Mouse (Mus musculus): Measurements from ENCODE around the gene A330070K13Rik. TPM values are rescaled to one million over a fixed set of nuclear protein-coding genes. Genes with fewer than 3 reads are reported as not detected.

A330070K13Rik gene
- polyA plus RNA-seq, 1 experiment = not detected

DNA sequence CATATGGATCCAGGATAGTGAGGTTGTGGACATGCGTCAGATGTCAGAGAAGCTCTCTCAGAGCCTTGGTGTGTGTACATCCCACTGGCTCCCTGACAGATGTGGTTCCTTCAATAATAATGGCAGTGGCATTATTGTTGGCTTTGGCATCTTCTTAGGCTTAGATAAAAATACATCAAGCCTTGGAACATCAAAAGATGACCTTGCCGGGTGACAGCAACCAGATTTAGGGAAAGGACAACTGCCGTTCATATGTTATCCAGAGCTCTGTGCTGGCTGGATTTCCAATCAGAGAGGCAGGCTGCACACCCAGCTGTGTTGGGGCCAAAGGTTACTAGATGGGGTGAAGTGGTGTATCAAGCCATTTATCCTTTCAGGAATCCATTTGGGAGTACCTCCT, 9.0 kb downstream of the A330070K13Rik start:
- TF ChIP-seq CTCF (IDR thresholded peaks at IDR 0.05; ENCODE audit: insufficient read depth, low read length) = no peak
- no peak for TF ChIP-seq POLR2A (IDR thresholded peaks at IDR 0.05; ENCODE audit: borderline replicate concordance, extremely low read depth, low read depth, low read length)
- DNase-seq = no peak
- WGBS = 89% methylated on average over 3 of the region's 3 CpGs

GRCm38 (mm10) chr5:130369237-130369636, 15.2 kb downstream of the A330070K13Rik start, which contains the start of gene Caln1:
Caln1 (plus strand) TSS chr5:130369455.
- TF ChIP-seq CTCF (IDR thresholded peaks at IDR 0.05; ENCODE audit: insufficient read depth, low read length) (no peak), POLR2A (IDR thresholded peaks at IDR 0.05; ENCODE audit: borderline replicate concordance, extremely low read depth, low read depth, low read length) (no peak)

More for the DNA sequence above, 9.0 kb downstream of the A330070K13Rik start:
- Histone ChIP-seq H3K4me1 (ENCODE audit: control insufficient read depth, insufficient read depth, low read length) (no peaks in the 10 kb centered on the region), H3K4me3 (replicated peaks; ENCODE audit: extremely low read depth, low read depth, low read length) (no peak overlapping the region)

DNA sequence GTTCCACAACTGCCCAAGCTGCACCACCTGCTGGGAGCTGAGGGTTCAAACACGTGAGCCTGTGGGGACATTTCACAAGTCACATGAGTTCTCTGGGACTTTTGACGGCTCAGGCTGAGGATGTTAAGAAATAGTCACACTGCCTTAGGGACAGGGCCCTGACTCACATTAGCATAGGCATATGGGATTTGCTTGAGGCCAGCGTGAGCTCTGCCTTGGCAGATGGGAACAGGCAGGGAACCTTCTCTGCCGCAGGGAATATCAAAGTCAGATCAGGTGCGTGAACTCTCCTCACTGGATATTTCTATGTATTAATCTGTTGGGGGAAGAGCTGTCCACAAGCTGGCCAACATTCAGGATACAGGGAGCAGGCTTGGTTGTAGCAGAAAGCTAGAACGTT, 16.2 kb downstream of the A330070K13Rik start:
- Histone ChIP-seq H3K4me3 (replicated peaks; ENCODE audit: extremely low read depth, low read depth, low read length) (no peak overlapping the region), H3K4me1 (ENCODE audit: control insufficient read depth, insufficient read depth, low read length) (no peaks in the 10 kb centered on the region)
- WGBS = 77% methylated on average over 6 of the region's 6 CpGs
- DNase-seq = no peak
- TF ChIP-seq CTCF (IDR thresholded peaks at IDR 0.05; ENCODE audit: insufficient read depth, low read length) = no peak
- no peak for TF ChIP-seq POLR2A (IDR thresholded peaks at IDR 0.05; ENCODE audit: borderline replicate concordance, extremely low read depth, low read depth, low read length)

More at GRCm38 (mm10) chr5:130369237-130369636, 15.2 kb downstream of the A330070K13Rik start, which contains the start of gene Caln1:
- Histone ChIP-seq H3K4me1 (ENCODE audit: control insufficient read depth, insufficient read depth, low read length) (no peaks in the 10 kb centered on the region), H3K4me3 (replicated peaks; ENCODE audit: extremely low read depth, low read depth, low read length) (no peak within 1 kb of the TSS)
- WGBS = 54% methylated on average over 11 of the region's 11 CpGs
- DNase-seq = no peak

DNA sequence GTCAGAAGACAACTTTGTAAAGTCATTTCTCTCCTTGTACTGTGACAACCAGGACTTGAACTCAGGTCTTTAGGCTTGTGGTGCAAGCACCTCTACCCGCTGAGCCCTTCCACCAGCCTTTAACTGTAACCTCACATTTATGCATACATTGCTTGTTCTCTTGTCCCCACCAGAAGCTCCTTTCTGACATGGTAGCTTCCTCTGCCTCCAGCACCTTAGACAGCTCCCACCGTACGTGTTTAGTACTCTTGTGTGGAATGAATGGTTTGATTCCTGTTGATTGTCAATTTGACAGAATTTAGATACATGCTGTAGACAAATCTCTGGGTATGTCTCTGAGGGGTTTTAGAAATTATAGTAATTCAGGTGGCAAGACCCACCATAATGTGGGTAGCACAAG, 20.7 kb downstream of the A330070K13Rik start:
- H3K4me3 ChIP-seq (replicated peaks; ENCODE audit: extremely low read depth, low read depth, low read length) = no peak overlapping the region
- WGBS = 31% methylated on average over 3 of the region's 3 CpGs
- H3K4me1 ChIP-seq (ENCODE audit: control insufficient read depth, insufficient read depth, low read length) = no peaks in the 10 kb centered on the region
- DNase-seq = no peak
- TF ChIP-seq POLR2A (IDR thresholded peaks at IDR 0.05; ENCODE audit: borderline replicate concordance, extremely low read depth, low read depth, low read length) (no peak), CTCF (IDR thresholded peaks at IDR 0.05; ENCODE audit: insufficient read depth, low read length) (no peak)

DNA sequence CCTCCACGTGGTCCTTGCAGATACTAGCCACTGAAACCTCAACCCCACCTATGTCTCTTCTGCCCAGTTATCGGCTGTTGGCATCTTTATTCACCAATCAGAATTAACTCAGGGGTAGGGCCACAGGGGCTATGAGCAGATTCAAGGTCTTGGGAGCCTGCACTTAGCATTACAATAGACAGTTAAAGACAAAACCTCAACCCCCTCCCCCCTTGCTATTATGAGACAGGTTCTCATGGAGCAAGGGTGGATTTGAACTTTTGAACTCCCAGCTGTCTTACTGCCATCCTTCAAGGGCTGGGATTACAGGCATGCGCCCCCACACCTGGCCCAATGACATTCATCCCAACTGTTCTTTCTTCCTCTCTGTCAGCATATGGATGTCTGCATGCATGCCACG, 21.3 kb downstream of the A330070K13Rik start:
- TF ChIP-seq CTCF (IDR thresholded peaks at IDR 0.05; ENCODE audit: insufficient read depth, low read length) = no peak
- TF ChIP-seq POLR2A (IDR thresholded peaks at IDR 0.05; ENCODE audit: borderline replicate concordance, extremely low read depth, low read depth, low read length) = no peak
- DNase-seq = no peak
- Histone ChIP-seq H3K4me1 (ENCODE audit: control insufficient read depth, insufficient read depth, low read length) (no peaks in the 10 kb centered on the region), H3K4me3 (replicated peaks; ENCODE audit: extremely low read depth, low read depth, low read length) (no peak overlapping the region)
- WGBS = 69% methylated on average over 4 of the region's 4 CpGs

DNA sequence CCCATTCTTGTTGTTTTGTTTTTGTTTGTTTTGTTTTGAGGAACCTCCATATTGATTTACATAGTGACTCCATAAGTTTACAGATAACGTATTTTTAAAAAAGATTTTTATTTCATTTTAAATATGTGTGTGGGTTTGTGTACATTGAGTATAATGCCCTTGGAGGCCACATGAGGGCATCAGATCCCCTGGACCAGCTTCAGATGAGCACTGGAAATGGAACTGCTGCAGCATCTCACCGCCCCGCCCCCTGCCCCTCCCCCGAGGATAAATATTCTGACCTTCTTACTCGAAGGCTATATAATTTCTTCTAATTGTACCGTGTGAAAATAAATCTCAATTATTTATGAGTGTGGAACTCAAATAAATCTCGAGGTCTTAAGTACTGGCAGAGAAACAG, 29.2 kb downstream of the A330070K13Rik start:
- 58% methylated on average over 7 of the region's 7 CpGs for WGBS
- Histone ChIP-seq H3K4me1 (ENCODE audit: control insufficient read depth, insufficient read depth, low read length) (no peaks in the 10 kb centered on the region), H3K4me3 (replicated peaks; ENCODE audit: extremely low read depth, low read depth, low read length) (no peak overlapping the region)
- DNase-seq = no peak
- TF ChIP-seq POLR2A (IDR thresholded peaks at IDR 0.05; ENCODE audit: borderline replicate concordance, extremely low read depth, low read depth, low read length) = no peak

DNA sequence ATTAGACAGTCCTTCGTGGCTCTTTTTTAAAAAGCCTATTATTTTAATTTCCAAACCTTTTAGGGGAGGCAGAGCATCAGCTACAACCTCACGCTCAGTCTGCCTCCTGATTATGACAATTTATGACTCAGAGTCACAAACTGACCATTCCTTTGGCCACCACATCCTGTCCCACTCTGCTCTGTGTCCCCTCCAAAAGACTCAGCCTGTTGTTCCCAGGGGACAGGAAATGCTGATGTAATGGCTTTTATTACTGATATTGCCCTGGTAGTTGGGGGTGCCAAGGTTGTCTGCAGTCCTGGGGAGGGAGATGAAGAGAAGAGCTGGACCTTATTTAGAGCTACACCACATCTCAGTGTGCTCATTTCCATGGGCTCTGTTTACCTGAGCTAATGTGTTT, 38.6 kb downstream of the A330070K13Rik start:
- Histone ChIP-seq H3K4me1 (ENCODE audit: control insufficient read depth, insufficient read depth, low read length) (no peaks in the 10 kb centered on the region), H3K4me3 (replicated peaks; ENCODE audit: extremely low read depth, low read depth, low read length) (no peak overlapping the region)
- no peak for DNase-seq
- TF ChIP-seq CTCF (IDR thresholded peaks at IDR 0.05; ENCODE audit: insufficient read depth, low read length) = no peak
- no peak for TF ChIP-seq POLR2A (IDR thresholded peaks at IDR 0.05; ENCODE audit: borderline replicate concordance, extremely low read depth, low read depth, low read length)
- 65% methylated on average over 2 of the region's 2 CpGs for WGBS

DNA sequence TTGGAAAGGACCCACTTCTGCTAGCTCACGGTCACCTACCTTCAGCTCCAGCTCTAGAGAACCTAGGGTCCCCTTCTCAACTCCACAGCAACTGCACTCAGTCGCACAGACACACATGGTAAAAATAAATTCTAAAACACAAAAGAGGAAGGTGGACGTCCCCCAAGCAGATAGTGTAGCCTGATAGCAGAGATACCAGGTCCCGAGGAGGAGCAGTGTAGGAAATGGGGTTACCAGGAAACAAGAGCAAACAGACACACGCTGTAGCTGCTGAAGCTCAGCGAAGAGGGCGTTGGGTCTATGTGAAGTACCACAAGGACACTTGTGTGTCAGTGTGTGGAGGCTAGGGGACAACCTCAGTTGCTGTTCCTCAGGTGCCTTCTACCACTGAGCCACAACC, 39.4 kb downstream of the A330070K13Rik start:
- no peaks in the 10 kb centered on the region for H3K4me1 ChIP-seq (ENCODE audit: control insufficient read depth, insufficient read depth, low read length)
- TF ChIP-seq POLR2A (IDR thresholded peaks at IDR 0.05; ENCODE audit: borderline replicate concordance, extremely low read depth, low read depth, low read length) (no peak), CTCF (IDR thresholded peaks at IDR 0.05; ENCODE audit: insufficient read depth, low read length) (no peak)
- WGBS = 79% methylated on average over 7 of the region's 7 CpGs
- DNase-seq = no peak
- H3K4me3 ChIP-seq (replicated peaks; ENCODE audit: extremely low read depth, low read depth, low read length) = no peak overlapping the region

- TF ChIP-seq CTCF (IDR thresholded peaks at IDR 0.05; ENCODE audit: insufficient read depth, low read length) (no peak), POLR2A (IDR thresholded peaks at IDR 0.05; ENCODE audit: borderline replicate concordance, extremely low read depth, low read depth, low read length) (no peak)
- 86% methylated on average over 15 of the region's 15 CpGs for WGBS
- H3K4me3 ChIP-seq (replicated peaks; ENCODE audit: extremely low read depth, low read depth, low read length) = no peak overlapping the region
- DNase-seq = no peak
- H3K4me1 ChIP-seq (ENCODE audit: control insufficient read depth, insufficient read depth, low read length) = 0 out of 2 replicates have a peak, but pooled peaks cover 3% of the 10 kb centered on the region
Observed at GRCm38 (mm10) chr5:130340656-130341055, 43.8 kb downstream of the A330070K13Rik start.

GRCm38 (mm10) chr5:130335462-130335861, 49.0 kb downstream of the A330070K13Rik start:
- peaks cover 8% of the 10 kb centered on the region for H3K4me1 ChIP-seq (ENCODE audit: control insufficient read depth, insufficient read depth, low read length)
- H3K4me3 ChIP-seq (replicated peaks; ENCODE audit: extremely low read depth, low read depth, low read length) = no peak overlapping the region
- DNase-seq = no peak
- TF ChIP-seq CTCF (IDR thresholded peaks at IDR 0.05; ENCODE audit: insufficient read depth, low read length) (no peak), POLR2A (IDR thresholded peaks at IDR 0.05; ENCODE audit: borderline replicate concordance, extremely low read depth, low read depth, low read length) (no peak)
- WGBS = 97% methylated on average over 4 of the region's 4 CpGs
